Mouse (Mus musculus) 3134 (cell line): ENCODE data around the gene Yy1.

Experiments
- DNase-seq: peaks from one replicate; pipeline ENCODE4 v3.0.0-alpha.2; 2011; ENCODE audit warnings: low spot score; ENCODE audit not compliant: insufficient read length; ENCODE audit errors: extremely low read depth

The Yy1 gene

GRCm38 (mm10) chr12:108856186-108856585, 63.4 kb downstream of the Yy1 start:
- DNase-seq = no peak

- DNase-seq = no peak
Measured at GRCm38 (mm10) chr12:108857109-108857508, 64.3 kb downstream of the Yy1 start.

DNA sequence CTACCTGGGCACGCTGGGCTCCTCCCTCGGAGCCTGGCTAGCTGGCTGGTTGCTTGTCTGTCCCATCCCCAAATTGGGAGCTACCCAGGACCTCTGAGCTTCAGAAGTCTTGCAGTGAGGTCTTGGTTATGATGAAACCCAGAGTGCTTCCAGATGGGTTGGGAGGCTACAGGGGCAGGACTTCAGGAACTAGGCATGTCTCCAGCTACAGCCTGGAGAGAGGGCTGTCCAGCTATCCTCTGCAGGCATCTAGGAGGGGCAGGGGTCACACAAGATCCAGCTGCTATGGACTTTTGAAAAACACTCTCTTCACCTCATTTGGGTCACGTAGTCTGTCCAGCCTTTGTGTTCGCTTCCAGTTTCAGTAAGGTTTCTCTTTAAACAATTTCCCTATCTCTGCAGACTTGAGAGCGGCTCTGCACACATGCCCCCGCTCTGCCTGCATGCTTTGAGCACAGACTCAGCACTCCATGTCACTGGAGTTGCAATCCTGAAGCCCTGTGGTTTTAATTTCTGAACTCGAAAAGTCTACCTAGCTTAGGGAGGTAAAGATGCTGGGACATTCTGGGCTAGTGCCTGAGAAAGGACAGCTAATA, 64.9 kb downstream of the Yy1 start:
- DNase-seq = no peak

GRCm38 (mm10) chr12:108858486-108858885, 65.7 kb downstream of the Yy1 start:
- no peak for DNase-seq

DNA sequence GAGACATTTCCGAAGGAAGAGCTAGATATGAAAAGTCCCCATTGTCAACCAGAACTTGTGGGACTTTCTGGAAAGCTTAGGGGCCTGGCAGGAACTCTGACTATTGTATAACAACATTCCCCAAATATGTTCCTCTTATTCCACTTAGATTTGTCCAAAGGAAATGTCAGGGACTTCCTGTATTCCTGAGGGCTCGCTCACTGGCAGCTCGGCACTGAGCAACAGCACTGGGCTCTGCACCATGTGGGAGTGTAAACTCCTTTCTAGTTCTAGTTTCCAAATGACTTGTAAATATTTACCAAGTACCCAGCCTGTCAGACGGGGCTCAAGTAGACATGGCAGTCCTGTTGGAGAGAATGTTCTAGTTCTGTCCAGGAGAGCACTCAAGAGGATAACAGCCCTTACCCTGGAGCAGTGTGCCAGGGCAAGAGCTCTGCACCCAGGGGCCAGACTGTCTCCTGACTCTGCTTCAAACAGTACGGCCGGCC, 72.3 kb downstream of the Yy1 start:
- no peak for DNase-seq

DNA sequence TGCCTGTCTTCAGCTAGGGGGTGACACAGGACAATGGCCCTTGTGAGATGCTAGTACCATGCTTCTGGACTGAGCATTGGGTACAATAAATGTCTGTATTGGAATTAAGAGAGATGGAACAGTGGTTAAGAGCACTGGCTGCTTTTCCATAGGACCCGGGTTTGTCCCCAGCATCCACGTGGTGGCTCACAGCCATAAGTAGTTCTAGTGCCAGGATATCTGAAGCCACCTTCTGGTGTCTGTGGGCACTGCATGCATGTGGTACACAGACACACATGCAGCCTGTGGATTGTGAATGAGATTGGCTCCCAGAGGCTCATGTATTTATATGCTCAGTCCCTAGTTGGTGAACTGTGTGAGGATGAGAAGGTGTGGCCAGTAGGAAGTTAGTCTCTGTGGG, 76.8 kb downstream of the Yy1 start:
- DNase-seq = no peak
